Mouse (Mus musculus) left cerebral cortex, postnatal 4 days (tissue): ENCODE data around the gene Edc4. TPM values are rescaled to one million over a fixed set of nuclear protein-coding genes. Genes with fewer than 3 reads are reported as not detected.

Experiments
- DNase-seq: peaks from one replicate; pipeline ENCODE4 v3.0.0-alpha.2; 2022
- intact Hi-C: fragments of 180-260 bp; cut with DNase I; formaldehyde crosslinking; loops from one replicate; pipeline ENCODE4 v1.15.1; 2025
- total RNA-seq, 2 experiments: library from RNA; stranded (reverse); gene quantifications; 2 replicates each; pipeline ENCODE4 v1.2.3; 2021

The Edc4 gene
- total RNA-seq, 2 experiments from 2014 or later = 64.5 to 74.1 TPM

GRCm38 (mm10) chr8:105937496-105938305 is 57.0 kb downstream of the Edc4 start:
- no peak for DNase-seq
- intact Hi-C loops = no loop called here

GRCm38 (mm10) chr8:105938306-105938669 is 57.6 kb downstream of the Edc4 start, which contains the start of gene Psmb10:
Psmb10 (minus strand) TSS chr8:105938444.
- DNase-seq = peak; percentile 27
- intact Hi-C loops = no loop called here

DNA sequence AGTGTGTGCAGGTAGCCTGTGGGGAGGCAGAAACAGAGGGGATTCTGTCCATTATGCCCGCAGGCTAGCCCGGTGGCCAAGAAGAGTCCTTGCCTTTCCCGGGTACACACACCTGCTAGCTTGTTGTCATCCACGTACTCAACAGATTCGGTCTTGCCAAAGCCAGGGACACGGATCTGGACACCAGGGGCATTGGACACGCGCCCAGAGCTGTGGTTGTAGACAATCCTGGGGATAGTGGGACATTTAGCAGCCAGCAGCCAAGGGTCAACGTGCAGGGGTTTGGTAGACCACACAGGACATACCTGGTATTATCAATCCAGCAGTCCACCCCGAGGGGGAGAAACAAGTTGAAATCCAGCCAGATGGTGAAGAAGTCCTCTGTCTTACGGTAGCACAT is 61.3 kb downstream of the Edc4 start:
- intact Hi-C loops = no loop called here
- DNase-seq = no peak

- no peak for DNase-seq
- intact Hi-C loops = no loop called here
These were observed 61.9 kb downstream of the Edc4 start for GRCm38 (mm10) chr8:105942542-105942941.

GRCm38 (mm10) chr8:105943321-105943739 is 62.6 kb downstream of the Edc4 start, which contains the start of gene Lcat:
Lcat (minus strand) TSS chr8:105943382.
- DNase-seq = peak; percentile 61
- intact Hi-C loops = no loop called here

Other genes starting within 250 kb of the Edc4 start
- gene Ctcf, start 244.3 kb upstream of the Edc4 start, total RNA-seq = 10 to 100 TPM; 80.8 to 82.2 TPM
- not detected for gene Agrp, start 243.5 kb upstream of the Edc4 start, total RNA-seq
- gene Carmil2, start 194.6 kb upstream of the Edc4 start, total RNA-seq = 10 to 100 TPM; 39.4 to 40.8 TPM
- gene Acd, start 179.8 kb upstream of the Edc4 start, total RNA-seq = 10 to 100 TPM; 55.9 to 58.9 TPM
- gene Pard6a, start 179.7 kb upstream of the Edc4 start, total RNA-seq = 10 to 100 TPM; 28.4 to 33.1 TPM
- not detected for gene 4933405L10Rik, start 173.2 kb upstream of the Edc4 start, total RNA-seq
- gene Enkd1, start 172.7 kb upstream of the Edc4 start, total RNA-seq = 10 to 100 TPM; 15.5 to 17.9 TPM
- 10 to 100 TPM; 44.4 to 49.9 TPM for gene Gfod2, start 122.2 kb upstream of the Edc4 start, total RNA-seq
- 10 to 100 TPM; 21.8 to 23.6 TPM for gene Ranbp10, start 53.5 kb upstream of the Edc4 start, total RNA-seq
- gene Tsnaxip1, start 53.1 kb upstream of the Edc4 start, total RNA-seq = under 1 TPM; 0.26 to 0.50 TPM
- gene Cenpt, start 27.6 kb upstream of the Edc4 start, total RNA-seq = 10 to 100 TPM; 37.9 to 39.7 TPM
- 10 to 100 TPM; 32.7 to 35.3 TPM for gene Thap11, start 25.7 kb upstream of the Edc4 start, total RNA-seq
- gene Nutf2, start 20.3 kb upstream of the Edc4 start, total RNA-seq = 10 to 100 TPM; 35.2 to 48.7 TPM
- not detected for gene Nrn1l, start 12.7 kb downstream of the Edc4 start, total RNA-seq
- 10 to 100 TPM in 1 of 2 experiments, 1 to 10 TPM in 1; 8.6 to 10.1 TPM for gene Pskh1, start 19.6 kb downstream of the Edc4 start, total RNA-seq
- gene Ctrl, start 53.0 kb downstream of the Edc4 start, total RNA-seq = 1 to 10 TPM; 2.1 to 2.2 TPM
- gene Psmb10, start 57.6 kb downstream of the Edc4 start, total RNA-seq = 10 to 100 TPM; 50.6 to 70.2 TPM
- gene Lcat, start 62.5 kb downstream of the Edc4 start, total RNA-seq = 1 to 10 TPM; 6.4 to 8.3 TPM
- gene Slc12a4, start 85.2 kb downstream of the Edc4 start, total RNA-seq = 10 to 100 TPM; 19.0 to 21.5 TPM
- not detected for gene Dpep3, start 98.5 kb downstream of the Edc4 start, total RNA-seq
- 10 to 100 TPM; 19.6 to 23.8 TPM for gene Dus2, start 110.5 kb downstream of the Edc4 start, total RNA-seq
- gene Dpep2nb, start 125.1 kb downstream of the Edc4 start, total RNA-seq = not detected
- 10 to 100 TPM; 14.4 to 15.3 TPM for gene Ddx28, start 131.0 kb downstream of the Edc4 start, total RNA-seq
- 10 to 100 TPM; 15.8 to 17.2 TPM for gene Nfatc3, start 178.0 kb downstream of the Edc4 start, total RNA-seq